Mouse (Mus musculus): ENCODE results near the gene Man1c1.

Man1c1 gene

DNA sequence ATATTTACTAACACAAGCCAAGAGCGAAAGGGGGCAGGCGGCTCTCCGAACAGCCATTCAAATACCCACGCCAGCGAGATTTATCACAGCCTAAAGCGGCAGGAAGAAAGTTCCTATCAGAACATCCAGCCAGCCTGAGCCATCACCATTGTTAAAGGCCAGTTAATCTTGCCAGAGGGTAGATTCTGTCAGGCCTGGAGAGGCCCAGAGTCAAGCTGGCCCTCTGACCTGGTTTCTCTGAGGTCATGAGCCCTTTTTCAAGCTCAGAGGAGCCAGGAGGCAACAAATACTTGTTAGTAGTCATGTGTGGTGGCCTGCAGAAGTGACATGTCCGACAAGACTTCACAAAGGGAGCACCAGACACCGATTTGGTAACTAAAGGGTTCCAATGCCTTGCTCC, 28.3 kb downstream of the Man1c1 start:
- DNase-seq (ENCODE audit: low read depth, low spot score) = no peak

DNA sequence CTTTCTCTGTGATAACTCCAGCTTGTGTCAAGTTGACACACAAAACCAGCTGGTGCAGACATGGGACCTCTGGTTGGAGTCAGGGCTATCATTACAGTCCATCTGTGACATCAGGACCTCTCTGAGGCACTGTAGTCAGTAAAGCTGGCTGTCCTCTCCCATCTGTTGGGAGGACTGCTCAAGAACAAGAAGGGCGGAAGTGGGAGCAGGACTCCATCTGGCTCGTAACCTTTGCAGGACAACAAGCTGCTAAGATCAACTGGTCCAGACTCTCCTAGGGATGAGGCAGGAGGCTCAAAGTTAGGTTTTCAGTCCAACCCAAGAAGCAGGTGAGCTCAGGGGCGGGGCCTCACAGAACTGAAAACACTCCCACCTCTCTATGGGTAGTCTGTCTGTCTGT, 29.1 kb downstream of the Man1c1 start:
- DNase-seq (ENCODE audit: low read depth, low spot score) = no peak

DNA sequence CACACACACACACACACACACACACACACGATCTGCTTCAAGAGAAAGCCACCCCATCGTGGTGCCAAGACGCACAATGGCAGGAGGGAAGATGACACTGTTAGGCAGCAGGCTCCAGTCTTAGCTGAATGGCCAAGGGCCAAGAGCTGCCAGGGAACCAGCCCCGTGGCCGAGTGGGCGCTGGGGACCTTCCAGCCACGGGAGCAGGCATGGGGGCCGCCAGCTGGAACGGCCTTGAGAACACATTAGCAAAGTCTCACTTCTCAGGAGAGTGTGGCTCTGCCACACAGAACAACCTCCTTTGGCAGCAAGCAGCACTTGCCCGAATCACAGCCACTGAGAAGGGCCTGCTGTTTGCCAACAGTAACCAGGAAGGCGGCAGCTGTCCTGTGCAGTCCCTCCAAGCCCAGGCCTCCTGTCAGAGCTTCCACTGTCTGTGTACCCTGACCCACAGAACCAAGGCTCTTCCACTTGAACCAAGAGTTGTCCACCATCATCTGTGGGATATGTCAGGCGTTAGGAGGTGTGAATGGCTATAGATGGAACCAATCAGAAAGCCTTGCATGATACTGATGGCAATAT, 30.1 kb downstream of the Man1c1 start:
- no peak for DNase-seq (ENCODE audit: low read depth, low spot score)

DNA sequence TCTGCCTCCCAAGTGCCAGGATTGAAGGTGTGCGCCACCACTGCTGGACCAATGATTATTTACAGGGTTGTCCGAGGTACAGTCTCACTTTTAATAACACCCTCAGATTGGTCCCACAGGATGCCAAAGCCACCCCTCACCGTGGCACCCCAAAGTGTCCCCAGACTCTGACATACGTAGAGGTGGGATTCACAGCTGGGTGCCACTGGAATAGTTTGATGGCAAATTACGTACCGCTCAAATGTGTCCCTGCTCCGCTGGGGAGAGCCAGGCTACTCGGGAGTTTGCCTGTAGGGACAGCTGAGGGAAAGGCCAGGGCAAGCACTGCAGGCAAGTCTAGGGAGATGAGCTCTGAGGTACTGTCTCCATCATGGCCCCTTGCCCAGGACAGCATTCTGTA, 30.9 kb downstream of the Man1c1 start:
- DNase-seq (ENCODE audit: low read depth, low spot score) = no peak

GRCm38 (mm10) chr4:134672326-134672725, 31.8 kb downstream of the Man1c1 start:
- no peak for DNase-seq (ENCODE audit: low read depth, low spot score)

DNA sequence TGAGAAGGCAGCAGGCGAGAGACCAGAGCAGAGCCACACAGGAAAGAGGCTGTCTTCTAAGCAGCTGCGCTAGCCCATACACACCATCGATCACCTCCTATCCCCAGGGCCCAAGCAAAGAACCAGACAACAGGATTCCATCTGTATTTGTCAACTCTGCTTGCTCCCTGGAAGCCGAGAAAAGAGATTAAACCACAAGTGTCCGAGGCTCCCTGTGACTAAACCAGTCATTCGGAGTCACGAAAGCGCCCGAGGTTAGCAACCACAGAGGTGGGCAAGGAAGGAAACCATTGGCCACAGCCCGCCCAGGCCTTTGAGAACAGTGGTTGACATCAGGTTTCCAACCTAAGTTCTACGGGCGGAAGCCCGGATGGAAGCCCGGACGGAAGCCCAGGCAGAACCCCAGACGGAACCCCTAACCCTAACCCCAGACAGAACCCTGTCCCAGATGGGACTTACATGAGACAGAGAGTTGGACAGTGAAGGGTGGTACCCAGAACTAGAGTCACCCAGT, 32.4 kb downstream of the Man1c1 start:
- DNase-seq (ENCODE audit: low read depth, low spot score) = no peak

DNA sequence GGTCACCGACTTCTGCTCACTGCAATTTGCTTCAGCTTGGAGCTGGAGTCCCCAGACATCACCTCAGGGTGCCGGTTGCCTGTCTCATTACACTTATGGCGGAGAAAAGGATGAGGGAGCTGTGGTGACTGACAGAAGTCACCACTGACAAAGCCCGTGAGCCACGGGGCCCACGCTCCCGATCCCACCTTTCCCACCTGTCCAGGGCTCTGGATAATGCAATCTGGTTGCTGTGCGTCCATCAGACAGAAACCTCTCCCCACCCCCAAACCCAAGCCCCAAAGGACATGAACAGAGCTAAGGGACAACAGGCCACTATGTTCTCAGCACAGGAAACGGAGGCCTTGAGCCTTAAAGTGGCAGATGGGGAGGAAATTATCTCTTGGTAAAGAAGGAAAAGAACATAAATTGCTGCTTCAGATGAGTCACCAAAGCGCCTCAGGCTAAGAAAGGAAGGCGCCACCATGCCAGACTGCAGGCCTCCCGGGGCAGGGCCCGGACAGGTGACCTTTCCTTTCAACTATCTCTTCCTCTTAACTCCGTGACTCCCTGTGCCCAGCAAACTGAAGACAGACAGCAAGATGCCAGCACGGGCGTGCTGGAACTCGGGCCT, 34.2 kb downstream of the Man1c1 start:
- no peak for DNase-seq (ENCODE audit: low read depth, low spot score)

GRCm38 (mm10) chr4:134668355-134669028, 35.6 kb downstream of the Man1c1 start:
- DNase-seq (ENCODE audit: low read depth, low spot score) = no peak

- no peak for DNase-seq (ENCODE audit: low read depth, low spot score)
Observed at GRCm38 (mm10) chr4:134666391-134666790, 37.7 kb downstream of the Man1c1 start.

DNA sequence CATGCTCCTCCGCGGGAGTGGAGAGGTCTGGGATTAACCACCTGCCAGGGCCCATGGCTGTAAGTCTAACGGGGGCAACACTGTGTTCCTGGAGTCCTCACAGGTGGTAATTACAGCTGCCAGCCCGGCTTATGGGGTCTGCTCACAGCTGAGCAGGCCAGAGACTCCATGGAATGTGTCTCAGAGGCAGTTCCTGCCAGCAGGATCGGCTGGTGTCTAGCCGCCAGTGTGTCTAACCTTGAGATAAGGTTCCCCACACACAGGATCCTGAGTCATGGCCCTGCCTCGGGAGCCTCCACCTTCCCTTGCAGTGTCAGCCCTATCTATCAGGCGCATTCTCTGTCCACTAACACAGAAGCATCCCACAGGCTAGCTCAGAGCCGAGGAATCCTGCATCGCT, 41.0 kb downstream of the Man1c1 start:
- no peak for DNase-seq (ENCODE audit: low read depth, low spot score)

GRCm38 (mm10) chr4:134660630-134661183, 43.4 kb downstream of the Man1c1 start:
- DNase-seq (ENCODE audit: low read depth, low spot score) = no peak

DNA sequence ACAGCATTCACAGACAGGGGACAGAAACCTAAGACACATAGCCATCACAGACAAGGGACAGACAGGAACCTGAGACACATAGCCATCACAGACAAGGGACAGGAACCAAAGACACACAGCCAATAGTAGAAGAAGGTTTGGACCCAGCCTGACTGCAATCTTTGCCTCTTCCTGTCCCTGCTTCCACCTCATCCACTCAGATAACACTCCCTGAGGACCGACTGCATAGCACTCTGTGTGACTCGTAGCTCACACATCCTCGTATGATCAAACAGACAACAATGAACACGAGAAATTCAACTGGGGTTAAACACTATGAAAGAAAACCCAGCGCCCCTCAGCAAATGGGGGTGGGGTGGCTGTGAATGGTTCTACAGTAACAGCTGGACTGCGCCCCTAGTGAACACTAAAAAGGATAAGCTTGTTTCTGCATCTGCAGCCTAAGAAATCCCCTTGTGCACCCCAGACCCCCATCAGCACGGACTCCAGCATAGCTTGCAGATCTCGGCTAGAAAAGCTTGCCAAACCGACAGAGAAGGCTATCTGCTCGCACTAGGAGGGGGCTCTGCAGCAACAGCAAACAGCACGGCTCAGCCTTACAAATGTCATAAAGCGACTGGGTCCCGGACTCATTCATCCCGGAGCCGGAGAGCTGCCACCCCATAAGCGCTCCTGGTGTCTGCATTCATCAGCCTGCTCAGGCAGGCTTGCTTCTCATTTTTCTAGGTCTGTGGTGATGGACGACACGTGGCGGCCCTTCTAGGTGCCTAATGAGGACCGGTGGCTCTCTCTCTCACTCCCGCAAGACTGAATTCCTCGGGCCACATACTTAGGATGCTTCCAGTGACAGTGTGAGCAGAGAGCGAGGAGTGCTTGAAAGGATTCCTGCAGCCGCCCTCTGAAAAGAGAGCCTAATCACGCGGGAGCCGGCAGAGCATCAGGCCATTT, 44.5 kb downstream of the Man1c1 start:
- no peak for DNase-seq (ENCODE audit: low read depth, low spot score)

DNA sequence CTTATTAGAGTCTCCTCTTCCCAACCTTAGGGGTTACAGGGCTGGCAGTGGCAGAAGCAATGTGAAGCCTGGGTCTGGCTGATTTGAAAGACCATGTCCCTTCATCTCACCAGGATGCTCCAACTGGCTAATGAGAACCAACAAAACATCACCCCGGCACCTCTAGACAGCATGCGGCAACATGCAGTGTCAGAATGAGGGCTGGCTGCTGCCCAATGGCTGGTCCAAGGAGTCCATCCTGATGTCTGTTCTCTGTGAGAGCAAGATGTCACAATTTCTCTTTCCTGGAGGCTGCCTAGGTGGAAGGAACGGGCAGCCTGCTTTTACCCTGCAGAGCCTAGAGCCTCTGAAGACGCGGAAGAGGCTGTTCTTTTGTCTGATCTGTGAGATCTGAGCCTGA, 46.6 kb downstream of the Man1c1 start:
- no peak for DNase-seq (ENCODE audit: low read depth, low spot score)

DNA sequence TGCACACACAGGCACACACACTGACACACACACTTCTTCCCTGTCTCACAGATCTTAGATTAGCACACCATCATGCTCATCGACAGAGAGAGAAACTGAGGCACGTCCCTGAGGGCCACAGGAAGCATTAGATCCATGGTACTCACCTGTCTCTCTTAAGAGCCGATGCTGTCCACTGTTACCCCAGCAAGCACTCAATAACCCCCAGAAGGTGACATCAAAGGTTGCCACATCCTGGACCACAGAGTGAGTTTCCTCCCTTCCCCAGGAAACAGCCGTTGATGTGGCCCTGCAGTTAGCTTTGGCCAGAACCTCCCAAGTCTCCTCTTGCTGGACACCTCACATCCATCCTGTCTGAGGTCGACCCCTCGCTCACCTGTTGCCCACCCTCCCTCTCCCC, 49.7 kb downstream of the Man1c1 start:
- no peak for DNase-seq (ENCODE audit: low read depth, low spot score)

DNA sequence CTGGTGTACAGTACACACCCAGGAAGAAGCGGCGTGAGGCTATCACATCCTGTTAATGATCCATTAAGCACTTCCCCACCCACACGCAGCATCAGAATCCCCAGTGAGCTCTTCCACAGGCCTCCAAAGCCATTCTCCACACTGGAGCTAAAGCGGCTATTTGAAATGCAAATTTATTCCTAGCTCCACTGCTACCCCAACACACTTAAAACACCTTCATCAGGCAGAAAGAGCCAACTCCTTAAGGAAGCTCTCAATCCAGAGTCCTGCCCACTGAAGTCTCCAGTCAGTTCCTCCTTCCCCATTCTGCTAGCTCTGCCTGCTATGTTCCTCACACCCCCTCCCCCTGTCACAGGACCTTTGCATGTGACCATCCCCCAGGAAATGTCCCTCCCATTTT, 51.4 kb downstream of the Man1c1 start:
- DNase-seq (ENCODE audit: low read depth, low spot score) = no peak

- no peak for DNase-seq (ENCODE audit: low read depth, low spot score)
Observed at GRCm38 (mm10) chr4:134652151-134652550, 51.9 kb downstream of the Man1c1 start.

- no peak for DNase-seq (ENCODE audit: low read depth, low spot score)
Observed at GRCm38 (mm10) chr4:134651358-134651757, 52.7 kb downstream of the Man1c1 start.

DNA sequence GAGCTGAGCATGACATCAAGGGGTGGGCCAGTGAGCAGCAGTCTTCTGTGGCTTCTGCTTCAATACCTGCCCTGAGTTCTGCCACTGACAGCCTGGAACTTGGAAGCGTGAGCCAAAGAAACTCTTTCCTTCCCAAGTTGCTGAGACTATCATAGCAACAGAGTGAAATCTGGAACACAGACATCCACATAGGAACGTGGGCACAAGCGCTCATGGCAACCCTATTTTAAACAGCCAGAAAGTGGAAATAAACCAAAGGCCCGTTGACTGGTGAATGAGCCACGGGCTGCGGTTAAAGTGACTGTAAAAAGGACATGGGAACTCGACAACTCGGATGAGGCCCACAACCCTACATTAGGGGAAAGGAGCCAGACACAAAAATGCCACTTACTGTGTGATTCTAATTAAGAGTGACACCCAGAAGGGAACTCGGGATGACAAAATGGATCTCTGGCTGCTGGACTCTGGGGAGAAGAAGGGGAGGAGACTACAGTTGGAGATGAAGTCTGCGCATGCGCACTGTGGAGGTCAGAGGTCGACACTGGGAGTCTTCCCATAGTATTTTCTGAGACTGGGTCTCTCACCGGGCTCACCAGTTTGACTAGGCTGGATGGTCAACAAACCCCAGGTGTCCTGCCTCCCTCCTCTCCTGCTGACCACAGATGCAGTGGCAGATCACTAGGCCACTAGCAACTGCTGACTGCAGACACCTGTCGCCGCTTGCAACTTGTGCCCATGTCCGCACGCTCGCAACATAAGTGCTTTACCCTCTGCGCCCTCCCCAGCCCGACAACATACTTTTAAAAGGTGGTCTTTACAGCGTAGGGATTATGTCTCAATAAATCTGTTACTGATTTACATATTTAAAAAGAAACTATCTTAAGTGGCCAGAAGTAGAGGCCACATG, 58.8 kb downstream of the Man1c1 start:
- no peak for DNase-seq (ENCODE audit: low read depth, low spot score)

- DNase-seq (ENCODE audit: low read depth, low spot score) = no peak
Observed at GRCm38 (mm10) chr4:134644410-134644809, 59.7 kb downstream of the Man1c1 start.

DNA sequence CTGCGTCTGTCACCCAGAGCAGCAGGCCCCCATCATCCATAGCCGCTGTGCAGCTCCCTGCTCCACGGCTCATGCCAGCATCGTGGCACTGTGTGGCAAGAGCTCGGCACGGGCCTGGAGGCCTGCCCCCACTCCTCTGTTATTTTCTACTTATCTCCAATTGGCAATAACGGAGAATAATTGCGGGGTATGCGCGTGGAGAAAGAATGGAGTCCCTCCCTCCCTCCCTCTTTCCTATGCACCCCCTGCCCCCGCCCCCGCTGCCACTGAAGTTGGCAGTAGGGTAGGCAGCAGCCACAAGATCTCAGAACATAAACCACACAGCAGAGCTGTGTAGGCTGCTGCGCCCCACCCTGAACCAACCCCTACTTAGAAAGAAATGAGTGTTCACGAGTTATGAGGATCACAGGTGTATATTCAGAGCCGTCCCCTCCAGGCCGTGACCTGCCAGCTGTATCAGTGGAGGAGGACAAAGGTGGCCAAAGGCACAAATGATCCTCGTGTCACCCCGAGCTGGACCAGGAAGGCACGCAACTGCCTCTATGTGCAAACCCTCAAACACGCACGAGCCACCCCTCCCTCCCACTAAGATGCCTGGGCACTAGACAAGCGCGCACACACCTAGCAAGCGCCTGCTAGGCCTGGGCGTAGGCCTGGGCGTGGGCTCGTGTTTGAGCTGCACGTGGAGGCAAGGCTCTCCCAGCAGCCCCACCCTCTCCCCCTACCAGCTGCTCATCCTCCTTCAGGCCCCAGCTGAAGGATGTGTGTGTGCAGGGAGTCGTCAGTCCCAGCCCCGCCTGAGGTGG, 62.2 kb downstream of the Man1c1 start:
- DNase-seq (ENCODE audit: low read depth, low spot score) = no peak

All from c-Kit-negative CD71-positive TER-119-positive erythroid progenitor cells, embryonic 14.5 days (primary cell).